Mouse (Mus musculus) kidney, postnatal 25 days (tissue): ENCODE results near the gene Wfdc15a.

Source experiments
- DNase-seq, 2 experiments: peaks; one replicate each; pipeline ENCODE4 v3.0.0; 2021; ENCODE audit warnings: mixed read lengths in 2 of 2

The Wfdc15a gene

DNA sequence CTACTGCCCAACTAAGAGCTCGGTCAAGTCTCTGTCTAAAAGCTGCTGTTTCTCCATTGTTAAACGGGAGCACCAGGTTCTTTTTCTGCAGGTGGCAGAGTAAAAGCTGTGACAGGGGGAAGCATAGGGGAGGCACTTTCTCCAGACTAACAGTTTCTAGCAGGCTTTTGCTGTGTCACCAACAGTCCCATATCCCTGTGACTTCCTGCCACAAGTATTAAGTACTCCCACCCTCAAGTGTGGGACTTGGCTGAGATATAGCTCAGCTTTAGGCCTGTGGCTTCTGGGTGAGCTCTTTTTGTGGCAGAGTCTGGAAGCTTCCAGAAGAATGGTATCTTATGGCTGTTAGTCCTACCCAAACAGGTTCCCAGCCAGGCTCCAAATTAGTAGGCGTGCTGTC is 24.1 kb downstream of the Wfdc15a start:
- DNase-seq: no peak

DNA sequence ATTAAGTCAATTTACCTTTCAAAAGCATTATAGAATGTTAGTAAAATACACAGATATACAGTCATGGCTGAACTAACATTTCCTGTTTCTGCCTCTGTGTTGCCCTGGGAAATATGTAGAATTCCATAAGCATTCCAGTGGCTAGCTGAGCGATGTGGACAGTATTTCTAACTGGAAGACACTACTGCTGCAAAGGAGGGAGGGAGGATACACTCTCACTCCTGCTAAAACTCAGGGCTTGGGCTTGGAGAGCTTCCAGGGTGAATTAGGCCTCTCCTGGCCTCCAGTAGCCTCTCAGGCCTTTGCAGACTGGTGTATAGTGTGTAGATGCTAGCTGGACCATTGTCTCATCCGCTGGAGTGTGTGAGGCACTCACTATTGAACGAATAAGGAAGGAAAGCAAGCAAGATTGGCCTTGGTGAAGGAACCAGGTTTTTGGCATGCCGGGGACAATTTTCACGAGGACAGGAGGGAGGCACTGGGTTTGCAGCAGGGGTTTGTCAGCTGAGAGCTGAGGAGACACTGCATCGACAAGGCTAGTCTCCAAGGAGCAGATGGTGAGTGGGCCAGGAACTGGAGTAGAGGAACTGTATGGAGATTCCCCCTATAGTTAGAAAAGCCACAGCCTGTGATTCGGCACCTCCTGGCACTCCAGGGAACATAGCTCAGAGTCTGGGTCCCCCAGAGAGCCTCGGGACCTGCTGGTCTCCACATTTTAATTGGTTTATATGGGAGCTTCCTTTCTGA is 25.1 kb downstream of the Wfdc15a start:
- DNase-seq: no peak

GRCm38 (mm10) chr2:164173394-164173793 is 26.5 kb downstream of the Wfdc15a start:
- no peak for DNase-seq

DNA sequence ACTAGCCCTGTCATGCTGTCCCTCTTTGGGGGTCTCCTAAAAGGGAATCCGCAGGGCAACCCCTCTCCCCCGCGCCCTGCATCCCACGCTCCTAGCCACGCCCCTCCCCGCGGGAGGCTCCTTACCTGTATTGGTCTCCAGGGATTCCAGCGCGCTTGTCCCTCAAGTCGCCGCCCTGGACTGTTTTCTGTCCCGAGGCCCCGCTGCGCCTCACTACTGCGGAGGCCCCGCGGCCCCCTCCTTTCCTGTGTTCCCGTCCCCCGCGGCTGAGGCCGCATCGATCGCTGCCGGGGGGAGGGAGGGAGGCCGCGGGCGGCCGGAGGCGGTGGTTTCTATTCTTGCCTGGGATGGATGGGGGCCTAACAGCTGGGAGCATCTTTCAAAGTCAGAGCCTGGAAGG is 29.0 kb downstream of the Wfdc15a start, which contains the start of gene Kcns1:
Gene Kcns1, minus strand, starts transcription at position 212 of the 400 bp plus-strand sequence.
- DNase-seq: no peak

- DNase-seq: no peak
Measured at GRCm38 (mm10) chr2:164170326-164170725, 29.6 kb downstream of the Wfdc15a start.

DNA sequence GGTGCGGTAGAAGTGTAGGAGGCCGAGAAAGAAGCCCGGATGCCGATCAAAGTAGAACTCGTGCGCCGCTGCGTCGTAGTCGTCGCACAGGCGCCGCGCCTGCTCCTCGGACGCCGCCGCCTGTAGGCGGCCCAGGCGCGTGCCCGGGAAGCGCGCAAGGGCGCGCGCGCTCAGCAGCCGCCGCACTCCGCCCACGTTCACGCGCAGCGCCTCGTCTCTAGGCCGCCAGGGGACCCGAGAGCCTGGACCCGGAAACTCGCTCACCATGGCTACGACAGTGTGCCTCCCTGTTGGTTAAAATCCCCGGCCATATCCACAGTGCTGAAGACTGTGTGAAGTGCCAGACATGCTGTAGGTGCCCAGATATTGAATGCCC is 31.4 kb downstream of the Wfdc15a start:
- DNase-seq: no peak

- DNase-seq: no peak
Measured at GRCm38 (mm10) chr2:164167752-164168570, 32.0 kb downstream of the Wfdc15a start.

DNA sequence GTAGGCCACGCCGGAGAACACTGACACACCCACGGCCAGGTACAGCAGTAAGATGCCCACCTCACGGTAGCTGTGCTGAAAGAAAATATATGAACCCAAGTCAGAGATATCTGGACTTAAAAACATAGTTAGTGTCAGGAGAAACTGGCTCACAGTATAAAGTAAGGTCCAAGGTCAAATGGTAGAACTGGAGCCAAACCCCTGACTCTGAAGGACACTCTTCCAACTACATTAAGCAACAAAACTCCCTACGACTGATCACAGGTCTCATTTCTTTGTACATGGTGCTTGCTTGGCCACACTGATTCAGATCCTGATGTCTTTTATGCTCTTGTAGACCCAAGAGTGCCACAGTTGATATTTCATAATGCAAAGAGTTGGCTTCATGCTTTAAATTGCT is 35.0 kb downstream of the Wfdc15a start:
- DNase-seq: no peak

GRCm38 (mm10) chr2:164161515-164162055 is 38.3 kb downstream of the Wfdc15a start:
- no peak for DNase-seq

- DNase-seq: no peak
Measured at GRCm38 (mm10) chr2:164158838-164159237, 41.1 kb downstream of the Wfdc15a start.

GRCm38 (mm10) chr2:164156158-164156557 is 43.8 kb downstream of the Wfdc15a start:
- DNase-seq: no peak

GRCm38 (mm10) chr2:164154007-164154406 is 45.9 kb downstream of the Wfdc15a start:
- DNase-seq: no peak

DNA sequence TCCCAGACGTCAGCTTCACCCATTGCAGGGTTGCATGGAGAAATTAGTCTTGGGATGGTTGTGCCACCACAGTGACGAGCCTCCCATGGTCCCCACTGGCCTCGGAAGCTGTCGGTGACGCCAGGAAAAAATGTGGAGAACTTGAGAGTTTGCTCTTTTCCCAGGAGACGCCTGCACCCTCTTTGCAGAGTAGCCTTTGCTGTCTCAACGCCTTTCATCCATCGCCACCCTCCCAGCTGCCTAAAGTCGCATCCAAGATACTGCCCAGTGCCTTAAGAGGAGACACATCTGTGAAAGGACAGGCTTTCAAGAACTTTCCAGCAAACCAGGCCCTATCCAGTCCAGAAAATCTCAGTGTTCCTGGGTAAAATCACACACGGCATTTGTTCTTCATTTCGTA is 47.6 kb downstream of the Wfdc15a start:
- no peak for DNase-seq

DNA sequence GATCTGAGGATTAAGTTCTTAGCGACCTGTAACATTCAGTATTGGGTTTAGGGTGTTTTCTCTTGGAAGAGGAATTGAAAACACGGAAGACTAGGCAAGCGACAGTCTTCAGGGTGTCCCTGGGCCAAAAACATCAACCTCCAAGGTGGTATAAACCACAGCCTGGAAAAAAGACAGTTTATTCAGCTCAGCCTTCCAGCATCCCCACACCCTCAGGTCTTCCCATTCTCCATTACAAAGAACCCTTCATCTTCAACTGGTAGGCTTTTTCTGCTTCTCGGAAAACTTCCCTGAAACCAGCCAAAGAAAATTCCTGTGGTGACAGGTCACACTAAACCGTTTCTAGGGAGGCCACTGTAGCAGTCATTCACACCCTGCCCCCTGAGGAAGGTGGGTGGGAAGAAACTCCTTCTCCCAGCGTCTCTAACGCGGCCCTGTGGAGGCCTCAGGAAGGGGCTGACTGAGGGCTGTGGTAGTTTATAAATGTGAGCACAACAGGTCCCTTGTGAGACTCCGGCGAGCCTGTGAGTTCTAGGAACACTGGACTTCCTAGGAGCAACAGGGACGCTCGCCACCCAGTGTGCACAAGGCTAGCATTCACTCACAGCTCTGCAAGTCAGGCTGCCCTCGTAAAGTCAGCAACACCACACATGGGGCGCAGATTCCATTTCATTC is 49.7 kb downstream of the Wfdc15a start:
- DNase-seq: no peak
